Mouse (Mus musculus) layer of hippocampus, adult 9-11 months (tissue): ENCODE results near the gene Sult5a1.
A peak's percentile ranks its signal among the peaks of the same experiment; 100 is the strongest.
"Not testable (repeated sequence)": the region's sequence is repeated elsewhere in the genome, so short reads cannot be mapped to it uniquely, and the experiment has no call there.

Experiments used
- DNase-seq: peaks from one replicate; pipeline ENCODE4 v3.0.0; 2022

The Sult5a1 gene

GRCm38 (mm10) chr8:123134149-123134713, 23.9 kb downstream of the Sult5a1 start:
- DNase-seq, result no peak

- no peak for DNase-seq
Observed at GRCm38 (mm10) chr8:123132953-123133352, 25.2 kb downstream of the Sult5a1 start.

- no peak for DNase-seq
Observed at GRCm38 (mm10) chr8:123131041-123131440, 27.1 kb downstream of the Sult5a1 start.

- DNase-seq, result no peak
Observed at GRCm38 (mm10) chr8:123126193-123126816, 31.8 kb downstream of the Sult5a1 start.

- no peak for DNase-seq
Observed at GRCm38 (mm10) chr8:123122670-123123069, 35.4 kb downstream of the Sult5a1 start.

- DNase-seq, result no peak
Observed at GRCm38 (mm10) chr8:123122059-123122458, 36.1 kb downstream of the Sult5a1 start.

- DNase-seq, result no peak
Observed at GRCm38 (mm10) chr8:123117744-123118143, 40.4 kb downstream of the Sult5a1 start.

GRCm38 (mm10) chr8:123117127-123117731, 40.9 kb downstream of the Sult5a1 start, which contains the start of gene Cpne7:
Cpne7 (plus strand) TSS chr8:123117374.
- no peak for DNase-seq

GRCm38 (mm10) chr8:123114644-123115043, 43.5 kb downstream of the Sult5a1 start:
- no peak for DNase-seq

GRCm38 (mm10) chr8:123113908-123114469, 44.1 kb downstream of the Sult5a1 start:
- DNase-seq, result no peak

- no peak for DNase-seq
Observed at GRCm38 (mm10) chr8:123112892-123113291, 45.2 kb downstream of the Sult5a1 start.

GRCm38 (mm10) chr8:123110649-123111048, 47.5 kb downstream of the Sult5a1 start:
- no peak for DNase-seq

GRCm38 (mm10) chr8:123108953-123109352, 49.2 kb downstream of the Sult5a1 start:
- DNase-seq, result no peak

- DNase-seq, result no peak
Observed at GRCm38 (mm10) chr8:123108010-123108409, 50.1 kb downstream of the Sult5a1 start.

- no peak for DNase-seq
Observed at GRCm38 (mm10) chr8:123106531-123106930, 51.6 kb downstream of the Sult5a1 start.

- no peak for DNase-seq
Observed at GRCm38 (mm10) chr8:123105553-123106326, 52.4 kb downstream of the Sult5a1 start.

GRCm38 (mm10) chr8:123104046-123104767, 53.9 kb downstream of the Sult5a1 start:
- no peak for DNase-seq

GRCm38 (mm10) chr8:123103285-123103684, 54.8 kb downstream of the Sult5a1 start:
- DNase-seq, result no peak

- DNase-seq, result not testable (repeated sequence)
Observed at GRCm38 (mm10) chr8:123102855-123103254, 55.3 kb downstream of the Sult5a1 start.

- peak; percentile 95 for DNase-seq
Observed at GRCm38 (mm10) chr8:123101735-123102685, 56.1 kb downstream of the Sult5a1 start, which contains the start of gene Rpl13. Rpl13 (plus strand) TSS chr8:123102350.

- no peak for DNase-seq
Observed at GRCm38 (mm10) chr8:123101244-123101643, 56.9 kb downstream of the Sult5a1 start.
